Mouse (Mus musculus): Measurements from ENCODE around the gene Mroh3.

- TF ChIP-seq CTCF (IDR thresholded peaks at IDR 0.05; ENCODE audit: control insufficient read depth, insufficient read depth, low read length) (no peak), POLR2A (IDR thresholded peaks at IDR 0.05; ENCODE audit: borderline replicate concordance, control insufficient read depth, low read depth, low read length) (no peak)
Measured at GRCm38 (mm10) chr1:136253472-136253871, 40.8 kb upstream of the Mroh3 start.

Measured in bone marrow, adult 2 months (tissue).